Mouse (Mus musculus) megakaryocyte progenitor cell, adult 5-6 weeks (primary cell): Measurements from ENCODE around the gene Nt5c1b. TPM values are rescaled to one million over a fixed set of nuclear protein-coding genes. Genes with fewer than 3 reads are reported as not detected.

Source experiments
- total RNA-seq, 2 experiments: library from RNA; stranded (forward) in 1 of 2; stranded (reverse) in 1 of 2; fragments of 157-497, 149-512 nt in 1 of 2; fragments of 200-1000 nt in 1 of 2; gene quantifications; 2 replicates each; pipeline versions ENCODE4 v1.2.3 to v1.2.4; 2015 to 2017

The Nt5c1b gene
- total RNA-seq, 2 experiments from 2014 or later, result not detected

Other genes starting within 250 kb of the Nt5c1b start
- 17.0 and 17.7 TPM in 2 replicates for gene Rdh14, start 20.8 kb downstream of the Nt5c1b start, total RNA-seq (2015)
- 7.4 and 8.0 TPM in 2 replicates for gene Rdh14, start 20.8 kb downstream of the Nt5c1b start, total RNA-seq (2017)